Mouse (Mus musculus) left cerebral cortex, adult 9 months (tissue): ENCODE data around the gene Zdhhc4.
A peak's percentile ranks its signal among the peaks of the same experiment; 100 is the strongest.

ENCODE experiments used
- DNase-seq, 2 experiments: peaks; one replicate each; pipeline ENCODE4 v3.0.0; 2022; ENCODE audit warnings: low spot score in 2 of 2

The Zdhhc4 gene

GRCm38 (mm10) chr5:143328690-143329495, at the start of gene Zdhhc4:
Zdhhc4 (minus strand) TSS chr5:143329256.
- peak; percentile 33 to 88 for DNase-seq

- no peak for DNase-seq
These were observed 47.1 kb upstream of the Zdhhc4 start for GRCm38 (mm10) chr5:143376156-143376555.

- DNase-seq = peak in 1 of 2 experiments; percentile 49
These were observed 46.2 kb upstream of the Zdhhc4 start for GRCm38 (mm10) chr5:143375242-143375641.

GRCm38 (mm10) chr5:143372818-143373217, 43.8 kb upstream of the Zdhhc4 start:
- DNase-seq = no peak

- DNase-seq = no peak
These were observed 42.1 kb upstream of the Zdhhc4 start for GRCm38 (mm10) chr5:143371146-143371510.

GRCm38 (mm10) chr5:143370416-143371145, 41.5 kb upstream of the Zdhhc4 start:
- DNase-seq = no peak

- no peak for DNase-seq
These were observed 40.7 kb upstream of the Zdhhc4 start for GRCm38 (mm10) chr5:143369611-143370255.

- no peak for DNase-seq
These were observed 38.9 kb upstream of the Zdhhc4 start for GRCm38 (mm10) chr5:143367931-143368330.

- DNase-seq = no peak
These were observed 34.9 kb upstream of the Zdhhc4 start for GRCm38 (mm10) chr5:143363678-143364615.

GRCm38 (mm10) chr5:143361428-143361827, 32.4 kb upstream of the Zdhhc4 start:
- no peak for DNase-seq

GRCm38 (mm10) chr5:143360000-143360399, 30.9 kb upstream of the Zdhhc4 start:
- DNase-seq = no peak

- no peak for DNase-seq
These were observed 30.2 kb upstream of the Zdhhc4 start for GRCm38 (mm10) chr5:143359263-143359662.

GRCm38 (mm10) chr5:143357564-143357963, 28.5 kb upstream of the Zdhhc4 start:
- no peak for DNase-seq

GRCm38 (mm10) chr5:143356686-143357388, 27.8 kb upstream of the Zdhhc4 start, which contains the start of gene Grid2ip:
Grid2ip (plus strand) TSS chr5:143357338.
- DNase-seq = no peak

- DNase-seq = no peak
These were observed 27.0 kb upstream of the Zdhhc4 start for GRCm38 (mm10) chr5:143356017-143356416.

GRCm38 (mm10) chr5:143346367-143346766, 17.3 kb upstream of the Zdhhc4 start:
- DNase-seq = no peak

GRCm38 (mm10) chr5:143339603-143340002, 10.5 kb upstream of the Zdhhc4 start:
- no peak for DNase-seq

- no peak for DNase-seq
These were observed 7.5 kb upstream of the Zdhhc4 start for GRCm38 (mm10) chr5:143336559-143336958.

GRCm38 (mm10) chr5:143335089-143335460, 6.0 kb upstream of the Zdhhc4 start:
- no peak for DNase-seq

GRCm38 (mm10) chr5:143334418-143335088, 5.5 kb upstream of the Zdhhc4 start:
- no peak for DNase-seq
